ENCODE assay signal across 33 mouse cellular contexts in genomic region chr6:103487199-103487598, GRCm38 (mm10). TPM values are rescaled to one million over a fixed set of nuclear protein-coding genes. Genes with fewer than 3 reads are reported as not detected.
A peak's percentile ranks its signal among the peaks of the same experiment; 100 is the strongest.
DNase-seq lines count a peak whose midpoint lies in the region; ATAC-seq and TF ChIP-seq lines count a peak whose summit lies in the region.
"Had no signal": no experiment of that assay in that cellular context is flagged by ENCODE, and none has a peak within 500 bp of the region (broad histone marks: within the 10 kb centered on the region; RNA-seq: fewer than 3 reads in every experiment).

No protein-coding gene starts in this region.

- H3K9me3 ChIP-seq in embryonic facial prominence, embryonic 14.5 days (ENCODE audit: control insufficient read depth, low read length) = no peaks in the 10 kb centered on the region
- H3K9me3 ChIP-seq in embryonic facial prominence, embryonic 10.5 days = no peaks in the 10 kb centered on the region
- H3K9me3 ChIP-seq in hindbrain, postnatal 0 days (ENCODE audit: low read length) = no peaks in the 10 kb centered on the region
- H3K9me3 ChIP-seq in hindbrain, embryonic 11.5 days (ENCODE audit: control insufficient read depth, low read length) = no peaks in the 10 kb centered on the region
- H3K9me3 ChIP-seq in midbrain, embryonic 14.5 days (ENCODE audit: control insufficient read depth, low read length) = no peaks in the 10 kb centered on the region
- H3K9me3 ChIP-seq in midbrain, embryonic 15.5 days = no peaks in the 10 kb centered on the region
- H3K9me3 ChIP-seq: embryonic facial prominence, embryonic 12.5 days; forebrain, embryonic 12.5 days; forebrain, embryonic 15.5 days; G1E; heart, embryonic 10.5 days; heart, embryonic 13.5 days had no signal

- no peak for TF ChIP-seq CTCF in hindbrain, postnatal 0 days (IDR thresholded peaks at IDR 0.05; ENCODE audit: low read depth)

- H3K36me3 ChIP-seq in embryonic facial prominence, embryonic 14.5 days (ENCODE audit: control insufficient read depth, insufficient read depth, low read length) = no peaks in the 10 kb centered on the region
- H3K36me3 ChIP-seq in embryonic facial prominence, embryonic 10.5 days (replicated peaks) = no peaks in the 10 kb centered on the region
- no peaks in the 10 kb centered on the region for H3K36me3 ChIP-seq in hindbrain, postnatal 0 days (ENCODE audit: insufficient read depth, low read length)
- no peaks in the 10 kb centered on the region for H3K36me3 ChIP-seq in hindbrain, embryonic 11.5 days (ENCODE audit: control insufficient read depth, insufficient read depth, low read length)
- H3K36me3 ChIP-seq in midbrain, embryonic 14.5 days (ENCODE audit: control insufficient read depth, insufficient read depth, low read length) = no peaks in the 10 kb centered on the region
- no peaks in the 10 kb centered on the region for H3K36me3 ChIP-seq in midbrain, embryonic 15.5 days (replicated peaks)
- H3K36me3 ChIP-seq: embryonic facial prominence, embryonic 12.5 days; forebrain, embryonic 12.5 days; forebrain, embryonic 15.5 days; G1E; heart, embryonic 10.5 days; heart, embryonic 13.5 days had no signal

- no peak for ATAC-seq in embryonic facial prominence, embryonic 14.5 days (ENCODE audit: low read depth)
- ATAC-seq in hindbrain, postnatal 0 days = no peak
- no peak for ATAC-seq in hindbrain, embryonic 11.5 days (ENCODE audit: low FRiP score)
- ATAC-seq in midbrain, embryonic 14.5 days (ENCODE audit: low FRiP score, low TSS enrichment) = no peak
- no peak for ATAC-seq in midbrain, embryonic 15.5 days (replicated peaks)
- ATAC-seq: forebrain, embryonic 15.5 days; hindbrain, embryonic 16.5 days; inflammation-experienced regulatory T-cells, adult 6 months; intestine, embryonic 16.5 days; Patski had no signal

- H3K4me2 ChIP-seq in embryonic facial prominence, embryonic 14.5 days (ENCODE audit: low read depth, low read length) = no peak overlapping the region
- no peak overlapping the region for H3K4me2 ChIP-seq in hindbrain, postnatal 0 days (ENCODE audit: low read depth, low read length)
- H3K4me2 ChIP-seq in hindbrain, embryonic 11.5 days (replicated peaks; ENCODE audit: low read depth, low read length) = no peak overlapping the region
- H3K4me2 ChIP-seq in midbrain, embryonic 14.5 days (ENCODE audit: low read length) = no peak overlapping the region
- no peak overlapping the region for H3K4me2 ChIP-seq in midbrain, embryonic 15.5 days
- H3K4me2 ChIP-seq: embryonic facial prominence, embryonic 12.5 days; forebrain, embryonic 12.5 days; forebrain, embryonic 15.5 days; heart, embryonic 13.5 days had no signal

- no peaks in the 10 kb centered on the region for H3K4me1 ChIP-seq in embryonic facial prominence, embryonic 14.5 days (ENCODE audit: control insufficient read depth, insufficient read depth, low read length)
- no peaks in the 10 kb centered on the region for H3K4me1 ChIP-seq in embryonic facial prominence, embryonic 10.5 days
- no peaks in the 10 kb centered on the region for H3K4me1 ChIP-seq in hindbrain, postnatal 0 days (ENCODE audit: insufficient read depth, low read length)
- H3K4me1 ChIP-seq in hindbrain, embryonic 11.5 days (replicated peaks; ENCODE audit: control insufficient read depth, insufficient read depth, low read length) = no peaks in the 10 kb centered on the region
- 0 out of 2 replicates have a peak, but pooled peaks cover 6% of the 10 kb centered on the region for H3K4me1 ChIP-seq in midbrain, embryonic 14.5 days (ENCODE audit: control insufficient read depth, insufficient read depth, low read length)
- no peaks in the 10 kb centered on the region; the same call in 1 of the 2 replicates for H3K4me1 ChIP-seq in midbrain, embryonic 15.5 days
- H3K4me1 ChIP-seq: embryonic facial prominence, embryonic 12.5 days; forebrain, embryonic 12.5 days; forebrain, embryonic 15.5 days; heart, embryonic 10.5 days; heart, embryonic 13.5 days had no signal

- no peak overlapping the region for H3K27ac ChIP-seq in embryonic facial prominence, embryonic 14.5 days (replicated peaks; ENCODE audit: low read depth, low read length)
- H3K27ac ChIP-seq in embryonic facial prominence, embryonic 10.5 days (replicated peaks) = no peak overlapping the region
- H3K27ac ChIP-seq in hindbrain, postnatal 0 days = no peak overlapping the region
- no peak overlapping the region for H3K27ac ChIP-seq in hindbrain, embryonic 11.5 days (ENCODE audit: low read depth, low read length)
- peak overlapping the region; percentile 52; the same call in 1 of the 2 replicates for H3K27ac ChIP-seq in midbrain, embryonic 14.5 days (replicated peaks; ENCODE audit: low read depth, low read length)
- H3K27ac ChIP-seq in midbrain, embryonic 15.5 days = no peak overlapping the region
- H3K27ac ChIP-seq: embryonic facial prominence, embryonic 12.5 days; forebrain, embryonic 12.5 days; forebrain, embryonic 15.5 days; heart, adult 2 months; heart, embryonic 10.5 days; heart, embryonic 13.5 days had no signal

- peak; percentile 5 for DNase-seq in embryonic facial prominence, embryonic 14.5 days (ENCODE audit: low spot score)
- no peak for DNase-seq in embryonic facial prominence, embryonic 10.5 days (ENCODE audit: low spot score)
- peak; percentile 5 for DNase-seq in hindbrain, postnatal 0 days (ENCODE audit: low spot score)
- DNase-seq in hindbrain, embryonic 11.5 days (ENCODE audit: low spot score) = no peak
- DNase-seq in midbrain, embryonic 14.5 days = peak; percentile 72
- DNase-seq: adrenal gland, postnatal 10 days; adrenal gland, postnatal 36 days; B cell, adult 2 months; cerebellum, adult 11 months; cerebellum, adult 2 months; cerebellum, adult 9-11 months; cerebellum, postnatal 25 days; gastrocnemius, postnatal 10 days; gastrocnemius, postnatal 36 days; heart, adult 2 months; heart, postnatal 14 days; heart, postnatal 4 days; kidney, adult 18-20 months had no signal

- no peak overlapping the region for H3K4me3 ChIP-seq in embryonic facial prominence, embryonic 14.5 days (ENCODE audit: low read depth, low read length)
- H3K4me3 ChIP-seq in embryonic facial prominence, embryonic 10.5 days = no peak overlapping the region
- no peak overlapping the region for H3K4me3 ChIP-seq in hindbrain, postnatal 0 days (ENCODE audit: low read length)
- H3K4me3 ChIP-seq in hindbrain, embryonic 11.5 days (ENCODE audit: low read depth, low read length) = no peak overlapping the region
- H3K4me3 ChIP-seq in midbrain, embryonic 14.5 days (replicated peaks; ENCODE audit: low read depth, low read length) = no peak overlapping the region
- H3K4me3 ChIP-seq in midbrain, embryonic 15.5 days = no peak overlapping the region
- H3K4me3 ChIP-seq: embryonic facial prominence, embryonic 12.5 days; erythroblast, embryonic 14.5 days; forebrain, embryonic 12.5 days; forebrain, embryonic 15.5 days; heart, adult 2 months; heart, embryonic 10.5 days; heart, embryonic 13.5 days had no signal

- H3K27me3 ChIP-seq in embryonic facial prominence, embryonic 14.5 days (replicated peaks; ENCODE audit: control insufficient read depth, insufficient read depth, low read length) = no peaks in the 10 kb centered on the region
- no peaks in the 10 kb centered on the region for H3K27me3 ChIP-seq in embryonic facial prominence, embryonic 10.5 days (replicated peaks; ENCODE audit: low read depth, poor library complexity, severe bottlenecking)
- H3K27me3 ChIP-seq in hindbrain, postnatal 0 days (ENCODE audit: insufficient read depth, low read length) = no peaks in the 10 kb centered on the region
- H3K27me3 ChIP-seq in hindbrain, embryonic 11.5 days (ENCODE audit: control insufficient read depth, insufficient read depth, low read length) = no peaks in the 10 kb centered on the region
- no peaks in the 10 kb centered on the region for H3K27me3 ChIP-seq in midbrain, embryonic 14.5 days (ENCODE audit: control insufficient read depth, insufficient read depth, low read length)
- no peaks in the 10 kb centered on the region for H3K27me3 ChIP-seq in midbrain, embryonic 15.5 days (replicated peaks)
- H3K27me3 ChIP-seq: CH12.LX; embryonic facial prominence, embryonic 12.5 days; forebrain, embryonic 12.5 days; forebrain, embryonic 15.5 days; heart, embryonic 13.5 days had no signal

- H3K9ac ChIP-seq in embryonic facial prominence, embryonic 14.5 days (ENCODE audit: low read depth, low read length) = no peak overlapping the region
- H3K9ac ChIP-seq in hindbrain, postnatal 0 days (replicated peaks; ENCODE audit: low read length) = no peak overlapping the region
- no peak overlapping the region for H3K9ac ChIP-seq in hindbrain, embryonic 11.5 days (ENCODE audit: low read depth, low read length)
- H3K9ac ChIP-seq in midbrain, embryonic 14.5 days (replicated peaks; ENCODE audit: low read length) = no peak overlapping the region
- H3K9ac ChIP-seq in midbrain, embryonic 15.5 days = no peak overlapping the region
- H3K9ac ChIP-seq: embryonic facial prominence, embryonic 12.5 days; forebrain, embryonic 12.5 days; forebrain, embryonic 15.5 days; heart, embryonic 13.5 days had no signal

- 30% methylated on average over 1 of the region's 1 CpGs for WGBS in embryonic facial prominence, embryonic 14.5 days
- WGBS in embryonic facial prominence, embryonic 10.5 days = 65% methylated on average over 1 of the region's 1 CpGs
- WGBS in hindbrain, postnatal 0 days = 74% methylated on average over 1 of the region's 1 CpGs
- WGBS in hindbrain, embryonic 11.5 days = 66% methylated on average over 1 of the region's 1 CpGs
- 34% methylated on average over 1 of the region's 1 CpGs for WGBS in midbrain, embryonic 14.5 days
- WGBS in midbrain, embryonic 15.5 days = 40% methylated on average over 1 of the region's 1 CpGs

RNA-seq across cellular contexts. Expression of gene Chl1, which starts 23.2 kb away (rescaled TPM):
- polyA plus RNA-seq in embryonic facial prominence, embryonic 14.5 days (2014; fragmentation: Nextera tagmentation; extraction: Ambion mirVana) = 4.7 and 5.5 TPM in 2 replicates
- polyA plus RNA-seq in embryonic facial prominence, embryonic 10.5 days (2016; fragmentation: Nextera tagmentation; extraction: Ambion mirVana) = 1.2 and 1.3 TPM in 2 replicates
- total RNA-seq in hindbrain, postnatal 0 days (2014; rRNA removed) = 172 and 214 TPM in 2 replicates
- polyA plus RNA-seq in hindbrain, postnatal 0 days (2015; fragmentation: Nextera tagmentation; extraction: Ambion mirVana) = 154 and 157 TPM in 2 replicates
- polyA plus RNA-seq in hindbrain, embryonic 11.5 days (2014; fragmentation: Nextera tagmentation; extraction: Ambion mirVana) = 18.7 and 29.1 TPM in 2 replicates
- polyA plus RNA-seq in midbrain, embryonic 14.5 days (2014; fragmentation: Nextera tagmentation; extraction: Ambion mirVana) = 146 and 152 TPM in 2 replicates
- 141 and 166 TPM in 2 replicates for polyA plus RNA-seq in midbrain, embryonic 15.5 days (2015; fragmentation: Nextera tagmentation; extraction: Ambion mirVana)
- total RNA-seq: CH12.LX; common myeloid progenitor, adult 5-6 weeks; granulocyte monocyte progenitor cell, adult 5-6 weeks had no signal
- polyA plus RNA-seq: G1E, Patski had no signal

Comparison
In these comparisons a context has a peak if more than half of its experiments do, and no peak if none do; other contexts are left out.
1. DNase-seq: peak in embryonic facial prominence, embryonic 14.5 days (single experiment), hindbrain, postnatal 0 days (single experiment) and midbrain, embryonic 14.5 days (single experiment); none in embryonic facial prominence, embryonic 10.5 days (single experiment) and hindbrain, embryonic 11.5 days (single experiment).